Mouse (Mus musculus): ENCODE measurements around the gene Ggps1. TPM values are rescaled to one million over a fixed set of nuclear protein-coding genes. Genes with fewer than 3 reads are reported as not detected.

Gene Ggps1
- polyA plus RNA-seq, 2 experiments, result 35.9 to 48.2 TPM

DNA sequence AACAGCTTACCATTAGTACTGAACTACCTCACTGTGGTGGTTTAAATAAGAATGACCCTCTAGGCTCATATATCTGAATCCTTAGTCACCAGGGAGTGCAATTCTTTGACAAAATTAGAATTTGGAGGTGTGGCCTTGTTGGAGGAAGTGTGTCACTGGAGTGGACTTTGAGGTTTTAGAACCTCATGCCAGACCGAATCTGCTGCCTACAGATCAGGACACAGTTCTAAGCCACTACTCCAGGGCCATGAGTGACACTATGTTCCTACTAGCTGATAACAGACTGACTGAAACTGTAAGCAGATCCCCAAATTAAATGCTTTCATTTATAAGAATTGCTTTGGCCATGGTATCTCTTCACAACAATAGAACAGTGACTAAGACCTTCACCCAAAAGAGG, 13.4 kb downstream of the Ggps1 start:
- no peak for ATAC-seq (ENCODE audit: low FRiP score, low read depth)
- no peak overlapping the region for H3K27ac ChIP-seq (replicated peaks; ENCODE audit: low read depth, low read length)
- no peaks in the 10 kb centered on the region for H3K9me3 ChIP-seq (ENCODE audit: control insufficient read depth, low read length)
- no peaks in the 10 kb centered on the region for H3K27me3 ChIP-seq (ENCODE audit: control insufficient read depth, insufficient read depth, low read length)
- TF ChIP-seq POLR2A (IDR thresholded peaks at IDR 0.05; ENCODE audit: borderline replicate concordance, extremely low read depth, insufficient read depth, insufficient read length), result no peak
- DNase-seq (ENCODE audit: low spot score), result no peak
- H3K4me3 ChIP-seq (replicated peaks; ENCODE audit: low read length), result no peak overlapping the region
- H3K36me3 ChIP-seq (ENCODE audit: control insufficient read depth, insufficient read depth, low read length), result peaks cover 54% of the 10 kb centered on the region
- no peak overlapping the region for H3K9ac ChIP-seq (ENCODE audit: low read depth, low read length, severe bottlenecking)
- no peak overlapping the region for H3K4me2 ChIP-seq (replicated peaks; ENCODE audit: low read depth, low read length, severe bottlenecking)
- 74% methylated on average over 1 of the region's 1 CpGs for WGBS
- H3K4me1 ChIP-seq (ENCODE audit: control insufficient read depth, insufficient read depth, low read length), result no peaks in the 10 kb centered on the region

DNA sequence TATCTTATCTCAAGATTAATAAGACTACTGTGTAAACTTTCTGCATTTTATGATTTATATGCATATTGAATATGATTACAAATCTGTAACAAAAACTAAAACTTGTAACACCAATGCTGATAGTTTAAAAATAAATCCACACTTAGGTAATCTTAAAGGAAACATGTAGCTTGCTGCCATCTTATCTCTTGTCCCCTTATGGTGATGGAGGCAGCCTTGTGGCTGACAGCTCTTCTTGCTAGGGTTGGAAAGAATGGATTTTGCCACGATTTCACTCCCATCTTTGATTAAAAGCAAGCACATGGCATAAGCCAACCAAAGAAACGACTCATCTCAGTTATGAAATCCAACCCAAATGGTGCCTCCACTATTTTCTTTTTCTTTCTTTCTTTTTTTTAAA, 18.8 kb downstream of the Ggps1 start:
- no peak for TF ChIP-seq POLR2A (IDR thresholded peaks at IDR 0.05; ENCODE audit: borderline replicate concordance, extremely low read depth, insufficient read depth, insufficient read length)
- H3K9ac ChIP-seq (ENCODE audit: low read depth, low read length, severe bottlenecking), result no peak overlapping the region
- no peak overlapping the region for H3K27ac ChIP-seq (replicated peaks; ENCODE audit: low read depth, low read length)
- no peak overlapping the region for H3K4me3 ChIP-seq (replicated peaks; ENCODE audit: low read length)
- H3K9me3 ChIP-seq (ENCODE audit: control insufficient read depth, low read length), result no peaks in the 10 kb centered on the region
- H3K4me2 ChIP-seq (replicated peaks; ENCODE audit: low read depth, low read length, severe bottlenecking), result no peak overlapping the region
- H3K4me1 ChIP-seq (ENCODE audit: control insufficient read depth, insufficient read depth, low read length), result peaks cover 6% of the 10 kb centered on the region; the same call in 1 of the 2 replicates
- H3K27me3 ChIP-seq (ENCODE audit: control insufficient read depth, insufficient read depth, low read length), result no peaks in the 10 kb centered on the region
- peaks cover 16% of the 10 kb centered on the region for H3K36me3 ChIP-seq (ENCODE audit: control insufficient read depth, insufficient read depth, low read length)
- DNase-seq (ENCODE audit: low spot score), result no peak
- 68% methylated on average over 2 of the region's 2 CpGs for WGBS
- no peak for ATAC-seq (ENCODE audit: low FRiP score, low read depth)

GRCm38 (mm10) chr13:14043851-14044250, 19.4 kb downstream of the Ggps1 start:
- Histone ChIP-seq H3K36me3 (ENCODE audit: control insufficient read depth, insufficient read depth, low read length) (peaks cover 9% of the 10 kb centered on the region), H3K4me1 (ENCODE audit: control insufficient read depth, insufficient read depth, low read length) (peaks cover 6% of the 10 kb centered on the region; the same call in 1 of the 2 replicates), H3K4me3 (replicated peaks; ENCODE audit: low read length) (no peak overlapping the region), H3K9me3 (ENCODE audit: control insufficient read depth, low read length) (no peaks in the 10 kb centered on the region), H3K4me2 (replicated peaks; ENCODE audit: low read depth, low read length, severe bottlenecking) (no peak overlapping the region), H3K9ac (ENCODE audit: low read depth, low read length, severe bottlenecking) (no peak overlapping the region), H3K27ac (replicated peaks; ENCODE audit: low read depth, low read length) (no peak overlapping the region), H3K27me3 (ENCODE audit: control insufficient read depth, insufficient read depth, low read length) (no peaks in the 10 kb centered on the region)
- no peak for TF ChIP-seq POLR2A (IDR thresholded peaks at IDR 0.05; ENCODE audit: borderline replicate concordance, extremely low read depth, insufficient read depth, insufficient read length)
- ATAC-seq (ENCODE audit: low FRiP score, low read depth), result no peak
- DNase-seq (ENCODE audit: low spot score), result no peak

DNA sequence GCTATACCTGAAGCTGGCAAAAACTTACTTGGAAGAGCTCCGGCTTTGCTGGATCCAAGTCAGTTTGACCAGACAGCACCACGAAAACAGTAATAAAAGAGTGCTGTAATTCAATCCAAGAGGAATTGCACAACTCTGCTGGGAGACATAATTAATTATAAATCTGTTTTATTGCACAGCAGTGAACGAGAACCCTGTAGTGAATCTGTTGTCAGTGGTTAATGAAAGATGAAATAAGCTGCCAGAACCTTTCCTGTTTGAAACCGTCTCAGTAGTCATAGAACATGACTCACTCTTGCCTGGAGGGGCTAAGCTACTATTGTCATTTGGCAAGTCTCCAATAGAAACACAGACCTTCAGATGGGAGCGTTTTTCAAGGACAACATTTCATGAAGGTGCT, 23.1 kb downstream of the Ggps1 start:
- no peak for ATAC-seq (ENCODE audit: low FRiP score, low read depth)
- no peaks in the 10 kb centered on the region for H3K9me3 ChIP-seq (ENCODE audit: control insufficient read depth, low read length)
- peak overlapping the region; percentile 81 for H3K9ac ChIP-seq (ENCODE audit: low read depth, low read length, severe bottlenecking)
- WGBS, result 26% methylated on average over 5 of the region's 5 CpGs
- peak overlapping the region; percentile 97 for H3K27ac ChIP-seq (replicated peaks; ENCODE audit: low read depth, low read length)
- H3K4me1 ChIP-seq (ENCODE audit: control insufficient read depth, insufficient read depth, low read length), result peaks cover 11% of the 10 kb centered on the region
- no peak for TF ChIP-seq POLR2A (IDR thresholded peaks at IDR 0.05; ENCODE audit: borderline replicate concordance, extremely low read depth, insufficient read depth, insufficient read length)
- H3K36me3 ChIP-seq (ENCODE audit: control insufficient read depth, insufficient read depth, low read length), result no peaks in the 10 kb centered on the region; the same call in 1 of the 2 replicates
- H3K4me2 ChIP-seq (replicated peaks; ENCODE audit: low read depth, low read length, severe bottlenecking), result peak overlapping the region; percentile 92
- peak; percentile 52 for DNase-seq (ENCODE audit: low spot score)
- H3K4me3 ChIP-seq (replicated peaks; ENCODE audit: low read length), result peak overlapping the region; percentile 65
- no peaks in the 10 kb centered on the region for H3K27me3 ChIP-seq (ENCODE audit: control insufficient read depth, insufficient read depth, low read length)

DNA sequence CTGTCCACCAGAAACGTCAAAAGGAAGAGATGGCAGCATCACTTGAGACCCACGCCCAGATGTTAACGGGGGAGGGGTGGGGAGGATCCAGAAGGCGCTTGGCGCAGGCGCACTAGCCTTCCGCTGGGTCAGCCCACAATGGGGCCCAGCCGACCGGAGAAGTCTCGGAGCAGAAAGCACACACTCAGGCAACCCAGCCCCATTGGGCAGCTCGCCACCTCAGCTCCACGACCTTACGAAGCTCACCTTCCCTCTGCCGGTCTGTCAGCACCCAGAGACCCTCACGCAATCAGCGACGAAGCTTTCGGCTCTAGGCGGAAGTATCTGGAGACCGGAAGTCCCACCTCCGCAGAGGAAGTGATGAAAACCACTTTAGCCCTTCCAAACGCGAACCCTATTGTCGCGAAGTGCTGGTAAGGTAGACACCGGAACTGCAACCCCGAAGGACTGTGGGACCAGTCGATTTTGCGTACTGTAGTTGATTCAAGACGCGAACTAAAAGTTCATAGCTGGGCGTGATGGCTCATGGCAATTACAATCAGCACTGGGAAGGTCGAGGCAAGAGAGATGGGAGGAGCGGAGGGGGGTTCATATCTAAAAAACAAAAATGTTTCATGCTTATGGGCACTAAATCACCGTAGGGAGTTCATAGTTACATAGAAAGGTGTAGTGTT, 23.9 kb downstream of the Ggps1 start, which contains the start of gene Tbce:
Gene Tbce, minus strand, starts transcription at position 347 of the 674 bp plus-strand sequence.
- DNase-seq (ENCODE audit: low spot score) (peak; percentile 94), ATAC-seq (ENCODE audit: low FRiP score, low read depth) (peak; percentile 95)
- Histone ChIP-seq H3K9ac (ENCODE audit: low read depth, low read length, severe bottlenecking) (peak within 1 kb of the TSS; percentile 81), H3K4me3 (replicated peaks; ENCODE audit: low read length) (peak within 1 kb of the TSS; percentile 65), H3K36me3 (ENCODE audit: control insufficient read depth, insufficient read depth, low read length) (no peaks in the 10 kb centered on the region; the same call in 1 of the 2 replicates), H3K4me1 (ENCODE audit: control insufficient read depth, insufficient read depth, low read length) (peaks cover 11% of the 10 kb centered on the region), H3K27ac (replicated peaks; ENCODE audit: low read depth, low read length) (peak within 1 kb of the TSS; percentile 97), H3K9me3 (ENCODE audit: control insufficient read depth, low read length) (no peaks in the 10 kb centered on the region), H3K27me3 (ENCODE audit: control insufficient read depth, insufficient read depth, low read length) (no peaks in the 10 kb centered on the region), H3K4me2 (replicated peaks; ENCODE audit: low read depth, low read length, severe bottlenecking) (peak within 1 kb of the TSS; percentile 92)
- 1% methylated on average over 34 of the region's 35 CpGs for WGBS
- TF ChIP-seq POLR2A (IDR thresholded peaks at IDR 0.05; ENCODE audit: borderline replicate concordance, extremely low read depth, insufficient read depth, insufficient read length), result peak; percentile 44; the same call in 1 of the 2 replicates
